Mouse (Mus musculus) testis, adult 2 months (tissue): ENCODE results near the gene Erf.

Experiments
- CTCF ChIP-seq: fragments of 200-500 bp; IDR thresholded peaks from 2 replicates; pipeline ENCODE4 v1.5.1; 2012; ENCODE audit warnings: low read depth, mild to moderate bottlenecking, inconsistent platforms, low read length, moderate library complexity; ENCODE audit not compliant: control insufficient read depth, insufficient read depth, insufficient replicate concordance
- POLR2A ChIP-seq: fragments of 200-500 bp; IDR thresholded peaks from 2 replicates; pipeline ENCODE4 v1.6.1; 2012; ENCODE audit warnings: low read depth, mild to moderate bottlenecking, inconsistent platforms, low read length, moderate library complexity; ENCODE audit not compliant: control insufficient read depth

DNA sequence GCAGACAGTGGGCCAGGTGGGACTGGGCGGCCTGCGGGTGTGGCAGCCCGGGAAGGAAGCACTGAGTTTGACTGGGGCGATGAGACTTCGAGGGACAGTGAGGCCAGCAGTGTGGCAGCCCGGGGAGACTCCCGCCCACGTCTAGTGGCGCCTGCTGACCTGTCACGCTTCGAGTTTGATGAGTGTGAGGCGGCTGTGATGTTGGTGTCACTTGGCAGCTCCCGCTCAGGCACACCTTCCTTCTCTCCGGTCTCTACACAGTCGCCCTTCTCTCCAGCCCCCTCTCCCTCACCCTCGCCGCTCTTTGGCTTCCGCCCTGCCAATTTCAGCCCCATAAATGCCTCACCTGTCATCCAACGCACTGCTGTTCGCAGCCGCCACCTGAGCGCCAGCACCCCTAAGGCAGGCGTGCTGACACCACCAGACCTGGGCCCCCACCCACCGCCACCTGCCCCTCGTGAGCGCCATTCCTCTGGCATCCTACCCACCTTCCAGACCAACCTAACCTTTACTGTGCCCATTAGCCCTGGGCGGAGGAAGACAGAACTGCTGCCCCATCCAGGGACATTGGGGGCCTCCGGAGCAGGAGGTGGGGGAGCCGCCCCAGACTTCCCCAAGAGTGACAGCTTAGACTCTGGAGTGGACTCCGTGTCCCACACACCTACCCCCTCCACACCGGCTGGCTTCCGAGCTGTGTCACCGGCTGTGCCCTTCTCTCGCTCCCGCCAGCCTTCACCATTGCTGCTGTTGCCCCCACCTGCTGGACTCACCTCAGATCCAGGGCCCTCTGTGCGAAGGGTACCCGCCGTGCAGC, 22.1 kb upstream of the Erf start:
- TF ChIP-seq CTCF (no peak), POLR2A (no peak)
